Mouse (Mus musculus) lung, postnatal 36 days (tissue): ENCODE results near the gene Aif1.

ENCODE experiments used
- DNase-seq: peaks from one replicate; pipeline ENCODE4 v3.0.0; 2022; ENCODE audit warnings: mixed read lengths

The Aif1 gene

DNA sequence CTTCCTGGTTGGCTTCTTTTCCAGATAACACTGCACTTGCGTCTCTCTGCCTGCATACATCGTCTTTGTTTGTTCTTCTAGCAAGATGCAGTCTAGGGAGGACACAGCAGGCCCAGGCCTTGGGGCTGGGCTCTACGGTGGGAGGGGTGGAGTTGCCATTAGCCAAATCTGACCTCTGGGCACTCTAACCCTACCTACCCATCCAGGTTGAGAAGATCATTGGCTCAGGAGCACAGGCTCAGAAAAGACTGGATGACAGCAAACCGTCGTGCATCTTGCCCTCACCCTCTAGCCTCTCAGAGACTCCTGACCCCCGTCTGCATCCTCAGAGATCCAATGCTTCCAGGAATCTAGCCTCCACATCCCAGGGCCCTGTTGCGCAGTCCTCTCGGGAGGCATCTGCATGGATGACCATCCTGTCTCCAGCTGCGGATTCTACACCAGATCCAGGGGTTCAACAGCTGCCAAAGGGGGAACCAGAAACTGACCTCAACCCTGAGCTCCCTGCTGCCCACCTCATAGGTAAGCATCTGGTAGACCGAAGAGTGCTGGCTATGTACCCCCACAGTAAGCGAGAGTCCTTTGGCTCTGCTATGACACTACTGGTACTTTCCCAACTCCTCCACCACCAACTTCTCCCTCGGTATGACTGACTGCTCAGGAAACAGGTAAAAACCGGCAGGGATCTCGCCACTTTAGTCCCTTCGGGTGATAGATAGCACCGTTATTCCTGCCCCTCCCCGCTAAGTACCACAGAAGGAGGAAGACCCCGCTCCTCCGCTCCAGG is 19.2 kb upstream of the Aif1 start:
- no peak for DNase-seq

DNA sequence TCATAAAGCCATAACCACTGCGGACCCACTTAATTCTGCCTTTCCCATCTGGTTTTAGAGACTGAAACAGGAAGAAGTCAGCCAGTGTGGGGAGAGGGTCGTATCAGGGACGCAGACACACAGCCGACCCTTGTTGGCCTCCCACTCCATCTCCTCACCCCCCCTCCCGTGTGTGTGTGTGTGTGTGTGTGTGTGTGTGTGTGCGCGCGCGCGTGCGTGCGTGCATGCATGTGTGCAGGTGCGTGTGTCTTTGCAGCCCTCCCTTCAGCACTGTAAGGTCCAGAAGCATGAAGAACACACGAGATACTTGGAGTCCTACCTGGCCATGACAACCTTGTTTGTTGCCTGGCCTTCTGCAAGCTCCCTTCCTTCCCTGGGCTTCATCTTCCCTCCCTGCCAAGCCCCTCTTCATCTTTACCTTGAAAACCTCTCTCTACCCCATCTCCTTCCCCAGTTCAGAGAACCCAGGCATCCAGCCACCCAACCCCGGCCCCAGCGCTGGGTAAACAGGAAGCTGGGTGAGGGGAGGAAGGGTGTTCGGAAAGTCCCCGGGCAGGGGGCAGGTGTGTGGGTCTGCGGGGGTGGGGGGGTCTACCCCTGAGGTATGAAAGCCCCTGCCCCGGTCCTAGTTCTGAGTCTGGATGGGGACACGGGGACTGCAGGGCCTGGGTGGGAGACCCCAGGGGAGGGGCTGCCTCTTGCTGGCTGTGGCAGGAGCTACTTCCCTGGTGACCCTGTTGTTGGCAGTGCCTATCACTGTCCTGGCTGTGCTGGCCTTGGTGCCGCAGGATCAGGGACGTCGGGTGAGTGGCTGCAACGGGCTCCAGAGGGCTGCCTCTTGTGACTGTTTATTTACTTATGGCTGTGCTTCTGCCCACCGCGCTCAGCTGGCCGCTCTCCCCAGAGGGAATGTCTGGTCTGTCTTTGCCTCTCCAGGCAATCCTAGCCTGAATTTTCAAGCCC is 18.3 kb upstream of the Aif1 start, which contains the start of gene Ltb:
Ltb (plus strand) TSS at position 559 of the 963 bp plus-strand sequence.
- peak; percentile 53 for DNase-seq

DNA sequence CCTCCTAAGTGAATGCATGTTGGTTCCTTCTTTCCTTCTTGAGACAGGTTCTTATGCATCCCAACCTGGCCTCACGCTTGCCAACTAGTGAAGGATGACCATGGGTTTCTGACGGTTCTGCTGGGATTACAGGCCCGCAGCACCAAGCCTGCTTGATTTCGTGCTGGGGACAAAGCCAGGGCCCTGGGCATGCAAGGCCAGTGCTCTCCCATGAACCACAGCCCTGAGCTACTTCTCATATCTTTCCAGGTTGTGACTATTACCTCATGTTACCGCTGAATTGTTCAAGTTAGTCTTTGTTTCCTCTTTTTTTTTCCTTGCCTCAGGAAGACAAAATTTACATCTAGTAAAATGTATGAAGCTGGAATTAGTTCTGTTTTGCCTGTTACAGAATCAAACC is 17.1 kb upstream of the Aif1 start:
- peak; percentile 48 for DNase-seq

DNA sequence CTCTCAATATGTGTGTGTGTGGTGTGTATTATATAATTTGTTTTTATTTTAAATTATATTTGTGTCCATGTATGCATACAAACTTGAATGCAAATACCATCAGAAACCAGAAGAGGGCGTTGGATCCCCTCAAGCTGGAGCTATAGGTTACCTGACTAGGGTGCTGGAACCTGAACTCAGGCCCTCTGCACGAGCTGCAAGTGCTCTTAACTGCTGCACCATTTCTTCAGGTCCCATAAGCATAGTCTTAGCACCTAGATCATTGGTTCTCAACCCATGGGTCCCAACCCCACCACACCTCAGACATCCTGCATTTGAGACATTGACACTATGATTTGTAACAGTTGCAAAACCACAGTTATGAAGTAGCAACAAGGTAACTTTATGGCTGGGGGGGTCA is 15.9 kb upstream of the Aif1 start:
- DNase-seq, result no peak

DNA sequence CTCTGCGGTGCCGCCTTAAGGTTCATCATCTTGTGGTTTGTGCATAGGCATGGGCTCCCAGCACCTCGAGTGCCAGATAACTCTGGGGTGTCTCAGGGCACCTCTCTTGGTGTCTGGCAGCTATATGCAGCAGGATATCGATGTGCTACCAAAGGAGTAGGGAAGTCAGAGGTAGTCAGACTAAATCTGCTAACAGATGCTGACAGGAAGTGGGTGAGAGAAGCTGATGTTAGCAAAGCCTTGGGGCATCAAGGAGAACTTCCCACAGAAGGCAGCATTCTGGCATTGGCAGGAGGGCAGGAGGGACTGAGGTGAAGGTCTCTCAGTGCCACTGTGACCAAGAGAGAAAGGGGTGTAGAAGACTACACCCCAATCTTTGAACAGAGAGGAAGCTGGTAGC is 14.2 kb upstream of the Aif1 start:
- peak; percentile 34 for DNase-seq

DNA sequence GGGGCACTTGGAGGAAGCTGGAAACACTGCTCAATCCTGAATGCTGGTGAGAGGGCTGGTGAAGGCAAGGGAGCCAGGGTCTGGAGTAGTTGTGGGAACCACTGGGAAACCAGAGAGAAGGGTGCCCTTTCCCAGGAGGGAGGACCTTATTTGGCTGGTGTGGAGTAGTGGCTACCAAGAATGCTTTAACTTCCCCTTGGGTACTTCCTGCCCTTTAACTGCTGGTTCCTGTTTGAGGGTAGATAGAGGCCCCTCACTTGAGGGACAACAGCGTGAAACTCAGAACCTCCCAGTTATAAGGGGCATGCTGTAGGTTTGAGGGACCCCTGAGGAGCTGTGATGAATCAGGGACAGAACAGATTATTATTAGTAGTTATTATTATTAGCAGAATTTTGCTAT is 13.3 kb upstream of the Aif1 start:
- DNase-seq, result peak; percentile 42

DNA sequence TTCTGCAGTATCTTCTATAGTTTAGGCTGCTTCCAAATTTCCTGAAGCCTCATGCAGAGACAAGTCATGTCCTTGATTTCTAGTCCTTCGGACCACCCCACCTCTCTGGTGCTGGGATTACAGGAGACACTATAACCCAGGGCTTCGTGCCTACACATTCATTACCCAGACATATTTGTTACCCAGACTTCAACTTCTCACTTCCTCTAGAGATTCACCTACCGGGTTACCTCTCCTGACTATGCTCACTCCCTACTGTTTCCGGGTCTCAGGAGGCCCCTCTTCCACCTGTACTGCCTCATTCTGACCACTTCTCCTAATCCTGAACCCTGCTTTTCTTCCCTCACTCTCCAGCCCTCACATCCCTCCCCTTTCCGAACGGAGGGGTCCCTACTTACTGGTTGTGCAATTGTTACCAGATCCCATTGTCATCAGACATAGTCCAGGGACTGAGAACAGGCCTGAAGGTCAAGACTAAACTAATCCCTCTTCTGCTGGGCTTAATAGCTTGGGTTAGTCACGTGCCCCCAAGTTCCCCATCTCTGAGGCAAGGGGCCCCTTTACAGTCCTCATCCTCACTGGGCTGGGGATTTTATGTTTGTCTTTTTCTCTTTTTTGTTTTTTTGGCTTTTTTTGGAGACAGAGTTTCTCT is 12.2 kb upstream of the Aif1 start, which contains the start of gene Lst1:
Lst1 (minus strand) TSS at position 481 of the 652 bp plus-strand sequence.
- peak; percentile 38 for DNase-seq

DNA sequence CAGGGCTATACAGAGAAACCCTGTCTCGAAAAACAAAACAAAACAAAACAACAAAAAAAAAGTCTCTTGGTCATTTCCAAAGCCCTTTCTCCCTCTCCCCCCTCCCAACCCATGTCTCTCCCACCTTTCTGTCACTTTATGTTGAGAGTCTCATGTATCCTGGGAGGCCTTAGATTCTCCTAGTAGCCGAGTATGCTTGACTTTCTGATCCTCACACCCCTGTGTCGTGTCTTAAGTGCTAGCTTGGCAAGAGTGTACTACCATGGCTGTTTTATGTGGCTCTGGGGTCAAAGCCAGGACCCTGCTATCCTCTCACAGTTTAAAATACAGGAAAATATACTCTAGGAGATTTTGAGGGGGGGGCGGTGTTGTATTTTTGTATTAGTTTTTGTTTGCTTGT is 11.5 kb upstream of the Aif1 start:
- no peak for DNase-seq

DNA sequence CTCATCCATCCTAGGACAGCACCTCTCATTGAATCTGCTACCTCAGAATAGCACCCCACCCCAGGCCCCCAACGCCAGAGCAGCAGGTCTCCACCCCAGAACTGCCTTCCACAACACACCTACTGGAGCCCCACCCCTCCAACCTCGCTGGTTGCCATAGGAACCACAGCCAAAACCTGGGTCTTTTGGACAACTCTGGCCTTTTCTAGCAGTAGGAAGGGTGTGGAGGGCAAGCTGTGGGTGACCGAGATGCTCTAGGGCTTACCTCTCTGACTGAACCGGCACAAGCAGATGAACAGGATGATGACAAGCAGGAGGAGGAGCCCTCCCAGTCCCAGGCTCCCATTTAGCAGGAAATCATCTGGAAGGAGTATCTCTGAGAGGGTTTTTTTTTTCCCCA is 10.8 kb upstream of the Aif1 start:
- peak; percentile 66 for DNase-seq

DNA sequence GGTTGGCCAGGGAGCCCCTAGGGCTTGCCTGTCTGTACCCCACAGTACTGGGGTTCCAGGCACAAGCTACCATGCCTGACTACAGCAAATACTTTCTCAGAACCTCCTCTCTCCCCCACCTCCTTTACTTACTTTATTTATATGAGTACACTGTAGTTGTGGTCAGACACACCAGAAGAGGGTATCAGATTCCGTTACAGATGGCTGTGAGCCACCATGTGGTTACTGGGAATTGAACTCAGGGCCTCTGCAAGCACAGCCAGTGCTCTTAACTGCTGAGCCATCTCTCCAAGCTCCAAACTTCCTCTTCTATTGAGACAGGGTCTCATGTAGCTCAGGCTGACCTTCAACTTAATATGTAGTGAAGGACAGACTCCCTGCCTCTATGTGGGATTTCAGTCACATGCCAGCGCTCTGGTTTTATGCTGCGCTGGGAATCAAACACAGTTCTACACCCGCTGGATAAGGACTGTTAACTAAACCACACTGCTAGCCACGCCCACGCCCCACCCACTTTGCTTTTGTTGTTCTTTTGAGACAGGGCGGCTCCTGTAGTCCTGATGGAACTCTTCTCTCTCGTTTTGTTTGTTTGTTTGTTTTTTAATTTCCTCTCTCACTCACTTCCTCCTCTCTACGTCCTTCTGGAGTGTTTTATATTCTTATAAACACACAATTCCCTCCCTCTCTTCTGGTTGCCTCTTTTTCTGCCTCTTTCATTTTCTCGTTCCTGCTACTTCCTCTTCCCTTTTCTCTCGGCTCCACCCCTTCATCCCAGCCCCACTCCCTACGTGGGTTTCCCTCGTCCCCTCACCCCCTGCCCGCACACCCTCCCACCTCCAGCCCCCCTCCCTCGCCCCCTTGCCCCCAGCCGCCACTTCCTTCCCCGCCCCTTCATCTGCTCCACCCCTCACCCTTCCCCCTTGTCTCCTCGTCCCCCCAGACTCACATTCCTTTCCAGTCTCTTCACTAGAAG is 10.1 kb upstream of the Aif1 start:
- peak; percentile 95 for DNase-seq

DNA sequence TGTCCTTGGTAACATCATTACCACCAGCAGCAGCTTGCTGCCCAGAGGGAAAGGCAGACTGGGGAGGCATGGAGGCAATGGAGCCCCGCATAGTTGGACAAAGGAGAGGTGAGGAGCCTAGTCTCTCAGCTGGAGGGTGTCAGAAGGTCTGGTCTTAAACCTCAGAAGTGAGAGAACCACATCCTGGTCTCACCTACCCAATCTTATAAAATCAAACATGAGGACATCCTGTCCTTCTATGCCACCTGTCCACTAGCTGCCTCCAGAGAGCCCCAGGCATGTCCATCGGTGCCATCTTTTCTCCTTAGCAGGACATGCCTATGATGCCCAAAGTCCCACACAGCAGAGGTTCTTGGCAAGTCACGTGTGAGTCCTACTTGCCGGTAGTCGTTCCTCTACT is 4.2 kb upstream of the Aif1 start:
- no peak for DNase-seq

DNA sequence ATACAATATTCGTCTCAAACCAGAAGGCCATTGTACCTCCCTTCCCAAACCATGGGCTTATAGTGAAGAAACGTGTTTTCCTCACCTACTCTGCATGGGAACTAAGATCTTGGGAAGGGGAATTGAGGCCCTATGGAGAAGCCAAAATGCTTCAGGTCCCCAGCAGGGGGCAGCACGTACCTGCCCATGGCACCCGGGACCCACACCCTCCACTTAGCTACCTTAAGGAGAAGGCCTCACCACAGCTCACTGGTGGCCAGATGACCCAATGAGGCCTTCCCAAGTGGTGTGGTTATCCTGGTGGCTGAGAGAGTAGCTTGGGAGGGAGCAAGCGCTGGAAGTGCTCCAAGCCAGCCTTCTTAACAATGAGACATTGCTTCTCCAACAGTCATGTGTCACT is 2.7 kb upstream of the Aif1 start:
- peak; percentile 87 for DNase-seq

DNA sequence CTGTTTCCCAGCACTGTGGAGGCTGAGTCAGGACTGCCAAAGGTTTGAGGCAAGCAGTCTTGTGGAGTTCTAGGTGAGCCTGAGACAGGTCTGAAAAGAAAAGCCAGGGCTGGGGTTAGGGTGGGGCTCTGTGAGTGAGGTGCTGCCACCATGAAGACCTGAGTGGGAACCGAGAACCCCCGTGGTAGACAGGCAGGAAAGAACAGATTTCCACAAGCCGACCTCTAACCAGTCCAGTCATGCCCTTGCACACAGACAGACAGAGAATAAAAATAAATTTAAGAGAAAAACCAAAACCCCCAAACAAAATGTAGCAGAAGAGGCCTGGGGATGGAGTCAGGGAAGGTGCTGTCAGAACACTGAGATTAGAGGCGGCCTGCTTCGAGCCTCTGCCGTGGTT is 486 bp downstream of the Aif1 start:
- DNase-seq, result no peak

DNA sequence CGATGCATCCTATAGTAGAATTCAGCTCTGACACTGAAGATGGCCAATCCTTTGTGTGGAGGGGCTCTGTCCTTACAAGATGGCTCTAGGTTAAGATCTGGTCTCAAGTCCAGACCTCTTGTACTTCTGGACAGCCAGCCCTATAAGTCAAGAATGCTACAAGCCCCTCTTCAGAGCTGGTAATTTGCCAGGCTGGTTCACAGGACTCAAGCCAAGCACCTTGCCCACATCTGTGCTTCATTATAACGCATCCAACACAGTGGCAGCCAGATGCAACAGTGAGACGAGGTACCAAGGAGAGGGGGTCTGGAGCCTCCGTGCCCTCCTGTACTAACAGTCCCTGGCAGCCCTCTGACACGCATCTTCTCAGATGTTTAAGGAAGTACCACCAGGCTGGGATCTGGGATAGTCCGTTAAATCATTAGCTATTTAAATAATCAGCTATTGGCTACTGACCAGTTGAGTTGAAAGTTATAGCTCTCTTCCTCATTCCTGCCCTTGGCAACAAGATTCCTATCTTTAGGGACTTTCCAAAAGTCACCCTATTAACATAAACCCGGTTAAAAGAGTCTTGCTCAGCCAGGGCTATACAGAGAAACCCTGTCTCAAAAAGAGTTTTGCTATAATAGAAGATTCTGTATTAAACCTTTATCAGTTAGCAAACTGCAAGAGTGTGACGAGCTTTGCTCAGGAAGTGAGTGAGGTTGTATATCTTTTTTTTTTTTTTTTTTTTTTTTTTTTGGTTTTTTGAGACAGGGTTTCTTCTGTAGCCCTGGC is 1.5 kb downstream of the Aif1 start:
- DNase-seq, result no peak

DNA sequence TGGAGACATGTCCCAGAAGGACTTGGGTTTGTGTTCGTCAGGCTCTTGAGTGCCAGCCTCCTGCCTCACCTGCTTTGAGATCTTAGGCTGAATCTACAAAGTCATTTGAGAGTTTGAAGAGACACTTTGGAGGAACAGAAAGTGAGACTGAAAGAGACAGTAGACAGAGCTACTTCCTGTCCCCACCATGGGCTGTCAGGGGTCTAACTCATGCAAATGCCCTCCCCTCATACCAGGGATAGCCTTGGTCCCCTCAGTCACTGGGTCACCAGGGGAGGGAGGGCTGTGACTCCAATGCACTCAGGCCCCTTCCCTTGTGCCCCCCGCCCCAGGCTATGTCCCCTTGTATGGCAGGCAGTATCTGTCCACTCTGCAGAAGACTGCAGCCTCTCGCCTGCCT is 2.5 kb downstream of the Aif1 start:
- DNase-seq, result no peak

DNA sequence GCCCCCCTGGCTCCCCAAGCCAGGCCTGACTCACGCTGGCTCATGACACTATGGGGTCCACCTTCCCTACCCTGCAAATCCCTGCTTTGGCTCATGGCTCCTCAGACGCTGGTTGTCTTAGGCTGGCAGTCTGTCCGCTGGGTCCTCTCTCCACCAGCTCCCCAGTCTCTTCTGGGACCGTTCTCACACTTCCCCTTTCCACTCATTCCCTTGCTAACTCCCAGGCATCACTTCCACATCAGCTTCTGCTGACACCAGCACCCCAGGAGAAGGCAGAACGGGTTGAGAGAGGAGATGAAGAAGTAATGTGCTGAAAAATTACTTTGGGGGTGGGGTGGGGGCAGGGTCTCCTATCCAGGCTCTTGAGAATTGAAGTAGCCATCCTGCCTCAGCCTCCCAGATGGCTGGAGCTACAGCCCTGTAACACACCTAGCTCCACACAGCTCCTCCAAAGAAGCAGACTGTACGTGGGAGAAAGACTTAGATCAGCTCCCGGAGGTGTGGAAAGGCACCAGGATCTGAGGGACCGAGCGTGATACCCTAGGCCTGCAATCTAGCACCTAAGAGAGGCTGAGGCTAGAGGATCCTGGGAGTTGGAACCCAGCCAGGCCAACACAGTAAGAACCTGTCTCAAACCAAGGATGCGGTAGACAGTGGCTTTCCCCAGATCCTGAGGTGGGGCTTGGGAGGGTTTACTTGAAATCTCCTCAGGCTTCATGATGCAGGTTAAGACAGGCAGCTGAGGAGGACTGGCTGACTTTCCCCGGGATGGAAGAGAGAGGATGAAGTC is 3.2 kb downstream of the Aif1 start:
- peak; percentile 13 for DNase-seq

DNA sequence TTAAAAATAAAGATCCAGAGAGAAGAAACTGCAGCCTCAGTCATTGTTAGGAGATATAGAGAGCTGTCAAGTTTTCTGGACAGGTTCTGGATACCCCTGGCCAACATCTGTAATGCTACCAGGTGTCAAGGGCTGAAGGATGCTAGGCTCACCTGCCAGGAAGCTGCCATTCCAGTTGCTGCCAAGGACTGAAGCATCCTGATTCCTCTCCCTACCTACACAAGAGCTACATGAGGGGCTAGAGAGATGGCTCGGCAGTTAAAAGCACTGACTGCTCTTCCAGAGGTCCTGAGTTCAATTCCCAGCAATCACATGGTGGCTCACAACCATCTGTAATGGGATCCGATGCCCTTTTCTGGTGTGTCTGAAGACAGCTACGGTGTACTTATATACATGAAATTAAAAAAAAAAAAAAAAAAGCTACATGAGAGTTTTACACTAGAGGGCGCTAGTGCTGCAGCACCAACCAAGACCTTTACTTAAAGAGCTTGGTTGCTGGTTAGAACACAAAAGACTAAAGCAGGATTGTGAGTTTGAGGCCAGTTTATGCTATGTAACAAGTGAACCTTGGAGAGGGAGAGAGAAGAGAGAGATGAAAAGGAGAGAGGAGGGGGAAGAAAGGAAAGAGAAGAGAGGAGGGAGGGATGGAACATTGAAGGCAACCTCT is 7.2 kb downstream of the Aif1 start:
- peak; percentile 72 for DNase-seq

DNA sequence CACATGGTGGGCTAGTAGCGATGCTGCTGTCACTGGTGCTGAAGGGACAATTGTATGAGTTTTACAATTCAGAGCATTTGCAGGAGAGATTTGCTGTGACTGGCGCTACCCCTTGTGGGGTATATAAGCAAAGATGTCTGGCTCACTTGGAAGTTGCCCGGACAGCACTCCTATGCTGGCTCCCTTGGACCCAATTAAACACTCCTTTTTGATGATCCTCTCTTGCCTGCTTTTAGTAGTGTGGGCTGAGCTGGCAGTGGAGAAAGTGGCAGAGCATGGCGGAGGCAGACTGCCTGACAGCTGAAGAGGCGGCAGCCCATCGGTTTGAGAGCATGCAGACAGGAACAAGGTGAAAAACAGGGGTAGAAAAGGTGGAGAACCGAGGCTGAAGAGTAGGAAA is 8.1 kb downstream of the Aif1 start:
- no peak for DNase-seq

DNA sequence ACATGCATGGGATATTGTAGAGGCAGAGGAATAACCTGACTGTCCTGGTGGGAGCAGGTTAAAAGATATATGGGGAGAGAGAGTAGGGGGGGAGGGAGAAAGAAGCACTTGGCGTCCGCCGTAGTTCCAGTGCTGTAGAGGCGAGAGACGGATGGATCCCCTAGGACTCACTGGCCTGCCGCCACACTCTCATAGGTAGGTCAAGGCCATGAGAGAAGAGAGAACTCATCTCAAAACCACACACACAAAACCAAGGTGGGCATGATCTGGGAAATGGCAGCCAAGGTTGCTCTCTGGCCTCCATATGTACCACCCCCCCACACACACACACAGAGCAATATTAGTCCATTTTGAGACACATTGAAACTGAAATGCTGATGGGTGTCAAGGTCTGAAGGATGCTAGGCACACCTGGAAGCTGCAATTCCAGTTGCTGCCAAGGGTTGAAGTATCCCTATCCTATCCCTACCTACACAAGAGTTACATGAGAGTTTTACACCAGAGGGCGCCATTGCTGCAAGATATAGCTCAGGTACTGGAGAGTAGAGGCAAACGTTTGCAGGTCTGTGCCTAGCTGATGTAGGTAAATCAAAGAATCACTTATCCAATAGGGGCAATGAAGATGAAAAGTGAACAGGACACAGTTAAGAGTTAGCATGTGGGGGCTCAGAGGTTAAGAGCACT is 9.4 kb downstream of the Aif1 start:
- DNase-seq, result peak; percentile 94
